Mouse (Mus musculus): ENCODE data around the gene Wnt10a.

- TF ChIP-seq CTCF (IDR thresholded peaks at IDR 0.05; ENCODE audit: low read depth) (no peak), EP300 (IDR thresholded peaks at IDR 0.05; ENCODE audit: low read depth) (no peak)
These were observed 59.9 kb downstream of the Wnt10a start for GRCm38 (mm10) chr1:74851001-74851775.

Measured in liver, embryonic 14.5 days (tissue).